Mouse (Mus musculus) heart, postnatal 0 days (tissue): ENCODE measurements at regions not wholly inside any gene's neighbourhood (a gene's known extent, or its start where the extent isn't known, plus 50 kb on each side); places are given as distances from the start of the nearest gene placed in this dataset.

Experiments
- CTCF ChIP-seq: IDR thresholded peaks from 2 replicates; pipeline ENCODE4 v1.5.1; 2016; ENCODE audit warnings: antibody characterized with exemption, control low read depth, low read depth
- EP300 ChIP-seq: IDR thresholded peaks from 2 replicates; pipeline ENCODE4 v1.6.1; 2016; ENCODE audit warnings: antibody characterized with exemption, low read depth

DNA sequence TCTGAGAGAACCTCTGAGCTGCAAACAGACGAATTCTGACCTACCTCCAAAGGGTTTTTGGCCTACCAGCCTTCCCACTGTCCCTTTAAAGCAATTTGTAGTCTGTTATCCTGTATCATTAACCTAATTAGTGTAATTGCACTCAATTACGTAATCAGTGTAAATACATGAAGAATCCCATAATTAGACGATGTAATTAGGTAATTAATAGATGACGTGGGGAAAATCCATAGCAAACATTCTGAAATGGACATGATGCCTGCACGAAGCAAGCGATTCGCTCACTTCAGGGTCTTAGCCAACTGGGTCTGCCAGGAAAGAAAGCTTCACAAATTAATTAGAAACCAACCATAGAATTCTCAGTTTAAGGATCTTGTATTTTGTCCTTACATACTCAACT is 55.4 kb upstream of the Pbx1 start:
- TF ChIP-seq CTCF (no peak), EP300 (no peak)
